Mouse (Mus musculus): ENCODE measurements around the gene Mup4. TPM values are rescaled to one million over a fixed set of nuclear protein-coding genes. Genes with fewer than 3 reads are reported as not detected.

Mup4 gene
- polyA plus RNA-seq, 1 experiment from 2014 or later, result not detected

- ATAC-seq (replicated peaks; ENCODE audit: extremely low read depth, insufficient read depth, low FRiP score), result peak; percentile 59
- H3K4me3 ChIP-seq (ENCODE audit: low read length), result peak within 1 kb of the TSS; percentile 11; the same call in 1 of the 2 replicates
- H3K4me2 ChIP-seq (ENCODE audit: low read depth, low read length), result no peak within 1 kb of the TSS; the same call in 1 of the 2 replicates
- no peaks in the 10 kb centered on the region for H3K36me3 ChIP-seq (ENCODE audit: control insufficient read depth, insufficient read depth)
- peaks cover 6% of the 10 kb centered on the region; the same call in 1 of the 2 replicates for H3K27me3 ChIP-seq (ENCODE audit: control insufficient read depth, insufficient read depth, low read length)
- H3K27ac ChIP-seq (ENCODE audit: low read length), result no peak within 1 kb of the TSS
- no peaks in the 10 kb centered on the region for H3K9me3 ChIP-seq (replicated peaks; ENCODE audit: control insufficient read depth, low read length)
- H3K4me1 ChIP-seq (ENCODE audit: control insufficient read depth, insufficient read depth, low read length), result no peaks in the 10 kb centered on the region; the same call in 1 of the 2 replicates
- WGBS, result 22% methylated on average over 22 of the region's 22 CpGs
- H3K9ac ChIP-seq (ENCODE audit: low read length), result 0 out of 2 replicates have a peak within 1 kb of the TSS, but pooled peaks have one; percentile 20
Measured at GRCm38 (mm10) chr4:59914608-59915403, 45.7 kb downstream of the Mup4 start, which contains the start of gene Slc46a2. Slc46a2 (minus strand) TSS chr4:59915056.

DNA sequence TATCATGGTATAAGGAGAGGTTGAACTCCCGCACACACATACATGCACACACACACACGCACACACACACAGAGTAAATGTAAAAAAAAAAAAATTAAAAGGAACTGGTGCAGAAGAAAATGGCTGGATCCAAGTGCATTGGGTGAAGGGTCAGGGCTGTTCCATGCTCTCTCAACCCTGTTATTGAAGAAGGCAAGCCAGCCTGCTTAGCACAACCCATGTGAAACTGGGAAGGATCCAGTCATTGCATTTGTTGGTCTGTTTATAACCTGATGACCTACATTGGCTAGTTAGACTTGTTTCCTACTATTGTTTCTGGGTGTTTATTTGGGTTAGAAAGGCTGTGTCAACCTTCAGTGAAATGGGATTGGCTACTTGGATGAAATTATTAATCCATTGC is 51.7 kb downstream of the Mup4 start:
- H3K36me3 ChIP-seq (ENCODE audit: control insufficient read depth, insufficient read depth), result no peaks in the 10 kb centered on the region
- peaks cover 9% of the 10 kb centered on the region for H3K4me1 ChIP-seq (ENCODE audit: control insufficient read depth, insufficient read depth, low read length)
- no peaks in the 10 kb centered on the region for H3K9me3 ChIP-seq (replicated peaks; ENCODE audit: control insufficient read depth, low read length)
- H3K27ac ChIP-seq (ENCODE audit: low read length), result no peak overlapping the region
- no peak for ATAC-seq (replicated peaks; ENCODE audit: extremely low read depth, insufficient read depth, low FRiP score)
- 96% methylated on average over 2 of the region's 2 CpGs for WGBS
- H3K9ac ChIP-seq (ENCODE audit: low read length), result no peak overlapping the region
- H3K4me3 ChIP-seq (ENCODE audit: low read length), result no peak overlapping the region
- no peaks in the 10 kb centered on the region for H3K27me3 ChIP-seq (ENCODE audit: control insufficient read depth, insufficient read depth, low read length)
- H3K4me2 ChIP-seq (ENCODE audit: low read depth, low read length), result no peak overlapping the region

DNA sequence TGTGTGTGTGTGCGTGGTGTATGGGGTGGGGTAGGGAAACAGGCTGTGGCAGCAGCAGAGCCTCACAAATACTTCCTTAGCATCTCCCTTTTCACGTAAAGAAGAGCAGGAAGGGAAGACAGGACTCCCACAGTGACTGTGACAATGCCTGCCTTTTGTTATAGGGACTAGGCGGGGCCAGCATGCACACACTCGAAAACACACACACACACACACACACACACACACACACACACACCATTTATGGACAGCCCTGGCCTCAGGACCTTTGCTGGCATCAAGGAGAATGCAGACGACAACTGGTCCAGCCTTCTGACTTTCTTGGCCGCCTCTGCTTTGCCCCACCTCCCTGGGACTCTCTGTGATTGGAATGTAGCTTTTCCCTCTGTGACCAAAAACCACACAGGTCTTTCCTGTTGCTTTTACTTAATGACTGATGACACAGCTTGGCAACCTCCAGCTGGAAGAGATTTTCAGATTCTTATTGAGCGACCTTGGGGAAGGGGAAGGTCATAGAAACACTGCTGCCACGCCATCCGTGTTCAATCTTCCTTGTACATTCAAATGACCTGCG is 52.8 kb downstream of the Mup4 start:
- Histone ChIP-seq H3K27me3 (ENCODE audit: control insufficient read depth, insufficient read depth, low read length) (no peaks in the 10 kb centered on the region), H3K27ac (ENCODE audit: low read length) (no peak overlapping the region), H3K4me1 (ENCODE audit: control insufficient read depth, insufficient read depth, low read length) (peaks cover 13% of the 10 kb centered on the region), H3K4me2 (ENCODE audit: low read depth, low read length) (no peak overlapping the region), H3K36me3 (ENCODE audit: control insufficient read depth, insufficient read depth) (no peaks in the 10 kb centered on the region), H3K4me3 (ENCODE audit: low read length) (no peak overlapping the region), H3K9ac (ENCODE audit: low read length) (no peak overlapping the region), H3K9me3 (replicated peaks; ENCODE audit: control insufficient read depth, low read length) (no peaks in the 10 kb centered on the region)
- no peak for ATAC-seq (replicated peaks; ENCODE audit: extremely low read depth, insufficient read depth, low FRiP score)
- WGBS, result 58% methylated on average over 10 of the region's 10 CpGs

GRCm38 (mm10) chr4:59907092-59907491 is 53.4 kb downstream of the Mup4 start:
- Histone ChIP-seq H3K4me2 (ENCODE audit: low read depth, low read length) (no peak overlapping the region), H3K4me3 (ENCODE audit: low read length) (no peak overlapping the region), H3K9me3 (replicated peaks; ENCODE audit: control insufficient read depth, low read length) (no peaks in the 10 kb centered on the region), H3K9ac (ENCODE audit: low read length) (no peak overlapping the region), H3K27ac (ENCODE audit: low read length) (no peak overlapping the region), H3K4me1 (ENCODE audit: control insufficient read depth, insufficient read depth, low read length) (peaks cover 18% of the 10 kb centered on the region), H3K36me3 (ENCODE audit: control insufficient read depth, insufficient read depth) (no peaks in the 10 kb centered on the region), H3K27me3 (ENCODE audit: control insufficient read depth, insufficient read depth, low read length) (no peaks in the 10 kb centered on the region)
- no peak for ATAC-seq (replicated peaks; ENCODE audit: extremely low read depth, insufficient read depth, low FRiP score)
- 87% methylated on average over 6 of the region's 6 CpGs for WGBS

Other genes with a start within 250 kb of the Mup4 start
- 39.8 and 44.0 TPM in 2 replicates for gene Inip, start 159.1 kb downstream of the Mup4 start, polyA plus RNA-seq (2015; fragmentation: Nextera tagmentation; extraction: Ambion mirVana)
- 7.0 and 8.0 TPM in 2 replicates for gene Snx30, start 154.9 kb downstream of the Mup4 start, polyA plus RNA-seq (2015; fragmentation: Nextera tagmentation; extraction: Ambion mirVana)
- 7.5 and 13.7 TPM in 2 replicates for gene Slc46a2, start 45.7 kb downstream of the Mup4 start, polyA plus RNA-seq (2015; fragmentation: Nextera tagmentation; extraction: Ambion mirVana)
- gene Mup6, start 3.6 kb upstream of the Mup4 start, polyA plus RNA-seq (2015; fragmentation: Nextera tagmentation; extraction: Ambion mirVana), result not detected in 2 replicates
- not detected in 2 replicates for gene Mup7, start 109.8 kb upstream of the Mup4 start, polyA plus RNA-seq (2015; fragmentation: Nextera tagmentation; extraction: Ambion mirVana)
- gene Mup2, start 193.6 kb upstream of the Mup4 start, polyA plus RNA-seq (2015; fragmentation: Nextera tagmentation; extraction: Ambion mirVana), result not detected in 2 replicates

All from heart, embryonic 16.5 days (tissue).